Comparison of ENCODE assay signal across 8 mouse cellular contexts in genomic region chr1:132319242-132319641, GRCm38 (mm10). TPM values are rescaled to one million over a fixed set of nuclear protein-coding genes. Genes with fewer than 3 reads are reported as not detected.
A peak's percentile ranks its signal among the peaks of the same experiment; 100 is the strongest.
DNase-seq lines count a peak whose midpoint lies in the region; ATAC-seq and TF ChIP-seq lines count a peak whose summit lies in the region.

No protein-coding gene starts in this region.

- no peak overlapping the region for H3K4me3 ChIP-seq in C2C12 (ENCODE audit: insufficient read depth, poor library complexity, severe bottlenecking)
- H3K4me3 ChIP-seq in embryonic facial prominence, embryonic 12.5 days = no peak overlapping the region
- H3K4me3 ChIP-seq in hindbrain, embryonic 16.5 days (ENCODE audit: low read length) = no peak overlapping the region
- no peak overlapping the region for H3K4me3 ChIP-seq in stomach, embryonic 16.5 days (replicated peaks; ENCODE audit: low read length)

- POLR2A ChIA-PET in Patski (lab: Charles Lee) = interaction anchor here (1.6 to 9.1 kb wide), 6 partner anchors 10 to 118 kb away, joined by 3 to 157 read pairs (median 14); partner anchors contain the start of gene Klhdc8a

- H3K27me3 ChIP-seq in C2C12 (ENCODE audit: control insufficient read depth, insufficient read depth, insufficient read length) (no peaks in the 10 kb centered on the region), Patski (no peaks in the 10 kb centered on the region)
- peaks cover 38% of the 10 kb centered on the region for H3K27me3 ChIP-seq in embryonic facial prominence, embryonic 12.5 days
- no peaks in the 10 kb centered on the region for H3K27me3 ChIP-seq in hindbrain, embryonic 16.5 days (replicated peaks; ENCODE audit: control insufficient read depth, insufficient read depth, low read length)
- H3K27me3 ChIP-seq in stomach, embryonic 16.5 days (ENCODE audit: control insufficient read depth, insufficient read depth, low read length) = no peaks in the 10 kb centered on the region

- no peak overlapping the region for H3K4me2 ChIP-seq in embryonic facial prominence, embryonic 12.5 days (replicated peaks)
- H3K4me2 ChIP-seq in hindbrain, embryonic 16.5 days (ENCODE audit: low read length) = peak overlapping the region; percentile 25
- no peak overlapping the region for H3K4me2 ChIP-seq in stomach, embryonic 16.5 days (ENCODE audit: low read depth, low read length)

- no peaks in the 10 kb centered on the region for H3K9me3 ChIP-seq in embryonic facial prominence, embryonic 12.5 days
- H3K9me3 ChIP-seq in hindbrain, embryonic 16.5 days (ENCODE audit: control insufficient read depth, low read length) = no peaks in the 10 kb centered on the region
- H3K9me3 ChIP-seq in stomach, embryonic 16.5 days (replicated peaks; ENCODE audit: control insufficient read depth, low read length) = no peaks in the 10 kb centered on the region

- peaks cover 37% of the 10 kb centered on the region for H3K36me3 ChIP-seq in C2C12 (ENCODE audit: control insufficient read depth, insufficient read depth)
- H3K36me3 ChIP-seq in embryonic facial prominence, embryonic 12.5 days = no peaks in the 10 kb centered on the region
- H3K36me3 ChIP-seq in hindbrain, embryonic 16.5 days (ENCODE audit: control insufficient read depth, insufficient read depth, low read length) = no peaks in the 10 kb centered on the region
- H3K36me3 ChIP-seq in stomach, embryonic 16.5 days (ENCODE audit: control insufficient read depth, insufficient read depth, low read length) = no peaks in the 10 kb centered on the region

- H3K27ac ChIP-seq in embryonic facial prominence, embryonic 12.5 days = peak overlapping the region; percentile 36; the same call in 1 of the 2 replicates
- peak overlapping the region; percentile 54 for H3K27ac ChIP-seq in hindbrain, embryonic 16.5 days (ENCODE audit: low read depth, low read length)
- peak overlapping the region; percentile 71 for H3K27ac ChIP-seq in stomach, embryonic 16.5 days (ENCODE audit: low read length)

- CTCF ChIA-PET in Patski (lab: Charles Lee) = interaction anchor here (0.8 to 4.4 kb wide), 7 partner anchors 7 to 35 kb away, joined by 3 to 32 read pairs (median 3); no protein-coding TSS in a partner anchor

- peaks cover 27% of the 10 kb centered on the region for H3K4me1 ChIP-seq in embryonic facial prominence, embryonic 12.5 days
- peaks cover 47% of the 10 kb centered on the region for H3K4me1 ChIP-seq in hindbrain, embryonic 16.5 days (ENCODE audit: control insufficient read depth, insufficient read depth, low read depth, low read length)
- H3K4me1 ChIP-seq in stomach, embryonic 16.5 days (ENCODE audit: control insufficient read depth, insufficient read depth, low read length) = peaks cover 24% of the 10 kb centered on the region

- WGBS in embryonic facial prominence, embryonic 12.5 days = 56% methylated on average over 5 of the region's 5 CpGs
- WGBS in hindbrain, embryonic 16.5 days = 25% methylated on average over 5 of the region's 5 CpGs
- 43% methylated on average over 5 of the region's 5 CpGs for WGBS in stomach, embryonic 16.5 days

- peaks cover 87% of the 10 kb centered on the region for H3K79me2 ChIP-seq in C2C12 (ENCODE audit: control insufficient read depth, insufficient read depth)

- no peak overlapping the region for H3K9ac ChIP-seq in embryonic facial prominence, embryonic 12.5 days
- no peak overlapping the region for H3K9ac ChIP-seq in hindbrain, embryonic 16.5 days (ENCODE audit: low read depth, low read length)
- no peak overlapping the region for H3K9ac ChIP-seq in stomach, embryonic 16.5 days (ENCODE audit: low read length)

- no peak overlapping the region for H3ac ChIP-seq in C2C12 (ENCODE audit: control insufficient read depth, insufficient read length, low read depth)

- ATAC-seq in Patski = peak; percentile 51
- no peak for ATAC-seq in embryonic facial prominence, embryonic 12.5 days (ENCODE audit: insufficient number of reproducible peaks, insufficient read depth, low FRiP score, low TSS enrichment)
- 0 out of 2 replicates have a peak, but pooled peaks have one; percentile 15 for ATAC-seq in hindbrain, embryonic 16.5 days
- ATAC-seq in stomach, embryonic 16.5 days (ENCODE audit: insufficient read depth, low FRiP score) = peak; percentile 54

- H3K79me3 ChIP-seq in C2C12 (ENCODE audit: low read depth) = peaks cover 64% of the 10 kb centered on the region

- TF ChIP-seq CTCF in C2C12 (IDR thresholded peaks at IDR 0.05; ENCODE audit: control insufficient read depth, insufficient read depth, insufficient read length) = no peak
- no peak for TF ChIP-seq CTCF in Patski (IDR thresholded peaks at IDR 0.05)

- in situ Hi-C loops in Patski (cut with MboI; ENCODE audit: low pct_unique_long_range_greater_than_20kb) = no loop called here

- peak; percentile 81 for DNase-seq in Patski (ENCODE audit: low read depth, low spot score)
- peak; percentile 92 for DNase-seq in lung, postnatal 36 days
- no peak for DNase-seq in spleen, postnatal 36 days (ENCODE audit: low spot score in 2 of 2)
- DNase-seq in thymus, adult 18-20 months = no peak

TF ChIP-seq in C2C12, 6 proteins besides CTCF, POLR2A, EP300 and RAD21:
- TF ChIP-seq USF1 (IDR thresholded peaks at IDR 0.05; ENCODE audit: low read depth) (no peak), CEBPB (IDR thresholded peaks at IDR 0.05; ENCODE audit: low read depth) (peak; percentile 61), FOSL1 (IDR thresholded peaks at IDR 0.05; ENCODE audit: insufficient read depth, low read length, poor library complexity, severe bottlenecking) (no peak), MAX (IDR thresholded peaks at IDR 0.05) (no peak), MYOD1 (IDR thresholded peaks at IDR 0.05; ENCODE audit: control insufficient read depth, insufficient read length, low read depth) (peak; percentile 50), MYOG (IDR thresholded peaks at IDR 0.05; ENCODE audit: control insufficient read depth, extremely low read depth, insufficient read length) (no peak)

RNA-seq across cellular contexts. Expression of gene Nuak2, which starts 3.3 kb away (rescaled TPM):
- polyA plus RNA-seq in C2C12 (2012; fragmentation: generic; extraction: Trizol) = 11.7 TPM
- polyA plus RNA-seq in Patski (2021) = 110 TPM
- polyA plus RNA-seq in embryonic facial prominence, embryonic 12.5 days (2016; fragmentation: Nextera tagmentation; extraction: Ambion mirVana) = 6.3 TPM in 2 replicates
- polyA plus RNA-seq in hindbrain, embryonic 16.5 days (2015; fragmentation: Nextera tagmentation; extraction: Ambion mirVana) = 11.1 and 12.8 TPM in 2 replicates
- 6.8 and 6.9 TPM in 2 replicates for polyA plus RNA-seq in stomach, embryonic 16.5 days (2015; fragmentation: Nextera tagmentation; extraction: Ambion mirVana)

RNA-seq across cellular contexts. Expression of gene Klhdc8a, which starts 20.8 kb away (rescaled TPM):
- polyA plus RNA-seq in C2C12 (2012; fragmentation: generic; extraction: Trizol) (19.0 TPM), Patski (2021) (141 TPM)
- polyA plus RNA-seq in embryonic facial prominence, embryonic 12.5 days (2016; fragmentation: Nextera tagmentation; extraction: Ambion mirVana) = 0.47 and 0.87 TPM in 2 replicates
- 8.3 and 10.0 TPM in 2 replicates for polyA plus RNA-seq in hindbrain, embryonic 16.5 days (2015; fragmentation: Nextera tagmentation; extraction: Ambion mirVana)
- 0.09 and 0.18 TPM in 2 replicates for polyA plus RNA-seq in stomach, embryonic 16.5 days (2015; fragmentation: Nextera tagmentation; extraction: Ambion mirVana)

Comparison
In these comparisons a context has a peak if more than half of its experiments do, and no peak if none do; other contexts are left out.
1. DNase-seq: peak in Patski (single experiment) and lung, postnatal 36 days (single experiment); none in spleen, postnatal 36 days (0 of 2) and thymus, adult 18-20 months (0 of 2).
2. Peak in every context shown above with its lines, with median percentiles within 50 percentile points of each other: H3K27ac ChIP-seq.